Mouse (Mus musculus) lung, adult 2 months (tissue): ENCODE results near the gene 9330182L06Rik.

Source experiments
- CTCF ChIP-seq: fragments of 200-500 bp; IDR thresholded peaks from 2 replicates; pipeline ENCODE4 v1.5.1; 2011; ENCODE audit warnings: mild to moderate bottlenecking, low read length, control low read depth; ENCODE audit not compliant: insufficient read depth
- POLR2A ChIP-seq: fragments of 200-500 bp; IDR thresholded peaks from 2 replicates; pipeline ENCODE4 v1.6.1; 2011; ENCODE audit warnings: low read depth, mild to moderate bottlenecking, control low read depth, low read length, borderline replicate concordance; ENCODE audit errors: extremely low read depth

DNA sequence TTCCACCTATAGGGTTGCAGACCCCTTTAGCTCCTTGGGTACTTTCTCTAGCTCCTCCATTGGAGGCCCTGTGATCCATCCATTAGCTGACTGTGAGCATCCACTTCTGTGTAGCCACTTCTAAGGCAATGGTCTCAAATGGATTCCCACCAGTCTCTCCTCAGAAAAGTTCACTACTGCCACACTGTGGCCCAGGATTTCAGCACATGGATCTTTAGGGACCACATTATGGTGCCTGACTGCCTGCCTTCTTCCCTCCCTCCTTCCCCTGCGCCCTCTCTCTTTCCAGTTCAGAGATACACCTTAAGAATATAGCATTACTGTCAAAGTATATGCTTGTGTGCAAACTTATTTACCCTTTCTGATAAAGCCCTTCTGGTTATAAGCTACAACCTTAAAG, 154.0 kb downstream of the 9330182L06Rik start:
- TF ChIP-seq CTCF (no peak), POLR2A (no peak)
